Mouse (Mus musculus) 3T3-L1 (cell line): ENCODE results near the gene Mmp25.

Source experiments
- DNase-seq: peaks from one replicate; pipeline ENCODE4 v3.0.0-alpha.2; 2015; ENCODE audit warnings: low read depth, low spot score

Gene Mmp25

GRCm38 (mm10) chr17:23664556-23665021 is 19.5 kb upstream of the Mmp25 start:
- peak; percentile 72 for DNase-seq

- no peak for DNase-seq
These were observed 16.4 kb upstream of the Mmp25 start for GRCm38 (mm10) chr17:23661526-23661925.

DNA sequence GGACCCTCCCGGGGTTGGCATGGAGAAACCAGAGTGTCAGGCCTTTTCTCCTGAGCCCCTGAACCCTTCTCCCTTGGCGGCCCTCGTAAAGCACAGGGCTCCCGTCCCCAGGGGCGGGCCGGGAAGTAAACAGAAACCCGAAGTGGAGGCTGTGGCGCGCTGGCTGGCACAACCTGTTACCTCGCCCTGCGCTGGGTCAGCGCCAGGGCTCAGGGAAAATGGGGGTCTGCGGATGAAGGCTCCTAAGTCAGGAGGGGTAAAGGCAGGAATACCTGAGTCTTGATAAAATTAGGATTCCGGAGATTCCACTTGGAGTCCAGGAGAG is 15.8 kb upstream of the Mmp25 start:
- no peak for DNase-seq

DNA sequence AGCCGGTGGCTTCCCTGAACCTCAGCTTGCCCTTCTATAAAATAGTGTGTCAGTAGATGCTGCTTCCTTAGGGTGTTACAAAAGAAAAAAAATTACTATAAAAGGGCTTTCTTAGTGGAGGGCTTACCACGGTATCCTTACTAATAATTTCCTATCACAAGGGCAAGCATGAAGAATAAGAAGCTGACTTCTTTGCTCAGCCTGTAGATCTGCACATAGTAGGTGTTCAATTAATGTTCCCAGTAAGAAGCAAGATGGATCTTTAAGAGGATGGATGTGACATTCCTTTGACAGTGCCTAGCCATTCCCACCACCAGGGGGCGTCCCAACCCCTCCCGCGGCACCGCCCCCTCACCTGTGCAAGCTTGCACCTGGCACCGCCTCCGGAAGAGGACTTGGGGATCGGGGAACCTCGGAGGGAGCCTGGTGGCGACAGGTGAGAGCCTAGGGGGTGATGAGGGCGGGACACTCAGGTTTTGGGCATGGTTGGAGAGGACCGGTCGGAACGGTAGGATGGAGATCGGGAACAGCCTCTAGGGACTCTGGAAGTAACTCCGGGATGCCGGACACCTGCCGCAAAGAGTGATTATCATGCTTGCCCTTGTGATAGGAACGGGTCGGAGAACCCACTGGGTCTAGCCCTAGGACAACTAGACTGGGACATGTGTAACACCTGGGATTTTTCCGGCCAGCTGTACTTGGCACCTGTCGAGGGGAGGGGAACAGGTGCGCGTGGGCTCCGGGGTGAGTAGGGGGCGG is 15.2 kb upstream of the Mmp25 start, which contains the start of gene Bicdl2:
Gene Bicdl2 (plus strand): TSS at position 390 of the 759 bp plus-strand sequence.
- no peak for DNase-seq

DNA sequence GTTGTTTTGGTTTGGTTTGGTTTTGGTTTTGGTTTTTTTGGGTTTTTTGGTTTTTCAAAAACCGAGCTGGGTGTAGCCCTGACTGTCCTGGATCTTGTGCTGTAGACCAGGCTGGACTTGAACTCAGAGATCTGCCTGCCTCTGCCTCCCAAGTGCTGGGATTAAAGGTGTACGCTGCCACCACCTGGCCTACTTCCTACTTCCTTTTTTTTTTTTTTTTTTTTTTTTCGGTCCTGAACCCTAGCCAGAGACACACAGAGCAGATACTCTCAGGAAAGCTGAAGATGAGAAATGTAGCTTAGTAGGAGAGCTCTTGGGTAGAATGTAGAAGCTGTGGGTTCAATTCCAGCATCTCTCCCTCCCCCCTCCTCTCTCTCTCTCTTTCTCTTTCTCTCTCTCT is 13.4 kb upstream of the Mmp25 start:
- DNase-seq, result no peak

GRCm38 (mm10) chr17:23654410-23654809 is 9.3 kb upstream of the Mmp25 start:
- no peak for DNase-seq

DNA sequence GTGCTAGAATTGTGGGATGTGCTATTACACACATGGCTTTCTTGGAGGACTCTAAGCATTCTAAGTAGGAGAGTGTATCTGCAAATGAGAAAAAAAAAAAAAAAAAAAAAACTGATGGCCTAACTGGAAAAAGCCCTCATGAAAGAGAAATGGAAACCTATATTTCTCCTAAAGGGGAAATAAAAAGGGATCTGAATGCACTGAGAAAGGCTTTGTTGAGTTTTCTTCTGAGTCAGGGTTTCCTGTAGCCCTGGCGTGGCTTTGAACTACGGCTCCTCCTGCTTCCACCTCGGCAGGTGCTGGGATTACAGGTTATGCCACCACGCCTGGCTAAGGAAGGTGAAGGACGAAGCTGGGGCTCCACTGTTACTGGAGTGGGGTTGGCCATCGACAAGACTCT is 8.9 kb upstream of the Mmp25 start:
- no peak for DNase-seq

GRCm38 (mm10) chr17:23653324-23653723 is 8.2 kb upstream of the Mmp25 start:
- DNase-seq, result no peak

GRCm38 (mm10) chr17:23651363-23651762 is 6.3 kb upstream of the Mmp25 start:
- DNase-seq, result peak; percentile 55

DNA sequence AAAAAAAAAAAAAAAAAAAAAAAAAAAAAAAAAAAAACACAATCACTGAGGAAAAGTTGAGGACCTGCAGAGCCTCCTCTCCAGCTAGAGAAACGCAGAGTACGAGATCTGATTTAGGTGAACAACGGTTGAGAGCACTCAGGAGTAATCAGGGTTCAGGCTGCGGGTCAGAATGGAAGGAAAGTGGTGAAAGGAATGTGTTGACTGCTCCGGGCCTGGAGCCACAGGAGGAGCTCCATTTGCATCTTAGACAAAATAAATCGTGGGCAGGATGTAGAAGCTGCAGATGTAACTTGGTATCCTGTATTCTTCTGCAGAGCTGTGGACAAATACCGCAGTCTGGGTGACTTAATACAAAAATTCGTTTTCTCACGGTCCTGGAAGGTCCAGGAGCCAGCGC is 817 bp upstream of the Mmp25 start:
- DNase-seq, result no peak

DNA sequence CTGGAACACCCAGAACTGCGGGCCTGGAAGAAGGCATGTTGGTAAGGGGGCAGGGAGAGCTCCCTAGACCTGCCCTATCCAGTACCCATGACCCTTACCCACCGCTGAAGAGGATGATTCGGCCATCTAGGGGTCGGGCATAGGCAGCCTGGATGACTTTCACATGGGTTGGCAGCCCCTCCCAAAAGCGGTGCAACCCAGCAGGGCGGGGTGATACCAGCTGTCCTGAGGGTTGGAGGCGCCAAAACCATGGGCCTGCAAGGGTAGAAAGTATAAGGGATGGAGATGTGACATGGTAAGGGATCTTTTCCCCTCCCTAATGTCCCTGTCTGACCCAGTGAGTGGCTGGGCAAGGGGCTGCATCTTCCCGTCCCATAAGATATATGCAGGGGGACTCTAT is 13.8 kb downstream of the Mmp25 start:
- DNase-seq, result no peak

DNA sequence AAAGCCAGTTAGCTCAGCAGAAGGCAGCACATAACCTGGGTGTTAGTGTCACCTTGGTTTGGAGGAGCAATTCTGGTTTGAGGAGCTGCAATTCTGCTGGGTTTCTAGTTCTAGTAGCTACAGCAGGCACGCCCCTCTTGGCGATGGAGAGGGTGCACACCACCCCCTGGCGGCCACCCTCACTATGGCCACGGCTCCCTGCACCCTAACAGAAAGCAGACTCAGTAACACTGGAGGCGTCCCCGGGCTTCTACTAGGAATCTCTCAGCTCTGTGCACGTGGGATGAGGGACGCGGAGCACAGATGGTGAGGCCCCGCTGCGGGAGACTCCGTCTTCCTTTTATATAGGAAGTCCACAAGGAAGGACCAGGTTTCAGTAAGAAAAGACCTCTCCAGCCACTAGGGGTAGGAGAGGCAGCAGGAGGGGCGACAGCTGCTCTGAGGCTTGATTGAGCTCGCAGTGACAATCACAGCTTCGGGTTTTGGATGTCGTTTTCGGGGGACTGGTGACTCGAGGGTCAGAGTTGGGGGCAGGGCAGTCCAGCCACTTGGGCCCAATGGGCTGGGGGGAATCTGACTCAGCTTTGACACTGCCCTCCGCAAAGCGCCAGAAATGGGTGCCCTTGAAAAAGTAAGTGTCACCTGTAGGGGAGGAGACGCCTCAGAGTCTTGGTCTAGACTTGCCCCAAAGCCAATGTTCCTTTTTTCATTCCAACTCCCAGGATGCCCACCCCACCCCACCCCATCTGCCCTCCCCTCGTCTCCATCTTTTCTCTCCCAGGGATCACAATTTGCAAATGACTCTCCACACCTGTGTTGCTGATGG is 14.7 kb downstream of the Mmp25 start:
- peak; percentile 83 for DNase-seq

DNA sequence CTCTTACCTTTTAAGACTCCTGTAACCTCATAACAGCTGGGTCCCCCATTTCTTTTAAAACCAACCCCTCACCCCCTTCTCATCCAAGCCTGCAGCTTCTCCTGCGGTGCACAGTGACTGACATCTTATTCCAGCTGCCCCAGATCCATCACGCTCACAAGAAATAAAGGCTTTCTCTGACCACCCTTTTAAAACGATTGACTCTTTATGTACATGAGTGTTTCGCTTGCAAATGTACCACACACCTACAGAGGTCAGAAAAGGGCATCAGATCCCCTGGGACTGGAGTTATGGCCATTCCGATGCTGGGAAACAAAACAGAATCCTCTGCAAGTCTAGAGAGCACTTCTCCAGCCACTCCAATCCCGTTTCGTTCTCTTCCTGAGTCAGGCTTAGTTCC is 17.3 kb downstream of the Mmp25 start:
- DNase-seq, result no peak

- no peak for DNase-seq
These were observed 24.7 kb downstream of the Mmp25 start for GRCm38 (mm10) chr17:23620351-23620750.

- DNase-seq, result no peak
These were observed 28.0 kb downstream of the Mmp25 start for GRCm38 (mm10) chr17:23617087-23617486.

DNA sequence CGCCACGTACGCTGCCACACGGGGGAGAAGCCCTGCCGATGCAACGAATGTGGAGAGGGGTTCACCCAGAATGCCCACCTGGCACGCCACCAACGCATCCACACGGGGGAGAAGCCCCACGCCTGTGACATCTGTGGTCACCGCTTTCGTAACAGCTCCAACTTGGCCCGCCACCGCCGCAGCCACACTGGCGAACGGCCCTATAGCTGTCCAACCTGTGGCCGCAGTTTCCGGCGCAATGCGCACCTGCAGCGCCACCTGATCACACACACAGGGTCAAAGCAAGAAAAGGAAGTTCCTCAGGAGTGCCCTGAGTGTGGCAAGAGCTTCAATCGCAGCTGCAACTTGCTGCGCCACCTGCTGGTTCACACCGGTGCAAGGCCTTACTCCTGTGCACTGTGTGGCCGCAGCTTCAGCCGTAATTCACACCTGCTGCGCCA is 34.7 kb downstream of the Mmp25 start:
- DNase-seq, result peak; percentile 57

GRCm38 (mm10) chr17:23609612-23610011 is 35.5 kb downstream of the Mmp25 start:
- no peak for DNase-seq

DNA sequence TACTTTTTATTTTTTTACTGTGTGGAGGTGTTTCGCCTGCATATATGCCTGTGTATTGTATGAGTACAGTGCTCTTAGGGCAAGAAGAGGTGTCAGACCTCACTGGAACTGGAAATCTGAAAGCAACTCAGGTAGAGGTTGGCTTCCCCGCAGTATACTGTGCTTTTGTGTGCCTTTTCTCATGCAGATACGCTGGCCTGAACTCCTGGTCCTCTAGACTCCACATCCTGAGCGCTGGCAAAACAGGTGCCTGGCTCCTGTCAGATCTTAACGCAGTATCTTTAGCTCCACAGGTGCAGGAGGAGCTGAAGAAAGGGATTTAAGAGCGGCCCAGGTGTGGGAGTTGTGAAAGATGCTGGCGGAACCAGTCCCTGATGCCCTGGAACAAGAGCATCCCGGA is 39.9 kb downstream of the Mmp25 start:
- DNase-seq, result no peak

DNA sequence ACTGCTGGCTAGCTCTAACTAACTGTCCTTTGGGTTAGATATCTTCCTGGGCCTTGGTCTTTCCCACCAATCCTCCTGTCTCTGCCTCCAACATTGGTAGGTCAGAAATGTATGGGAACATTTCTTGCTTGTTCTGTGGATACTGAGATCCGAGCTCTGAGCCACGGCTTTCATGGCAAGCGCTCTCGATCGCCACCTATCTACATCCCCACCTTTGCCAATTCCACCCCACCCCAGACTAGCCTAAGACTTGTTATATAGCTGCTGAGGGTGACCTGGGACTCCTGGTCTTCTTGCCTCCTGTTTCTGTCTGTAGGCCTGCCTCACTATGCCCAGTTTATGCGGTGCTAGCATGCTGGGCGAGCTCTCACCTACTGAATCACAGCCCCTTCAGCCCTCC is 40.7 kb downstream of the Mmp25 start:
- no peak for DNase-seq

DNA sequence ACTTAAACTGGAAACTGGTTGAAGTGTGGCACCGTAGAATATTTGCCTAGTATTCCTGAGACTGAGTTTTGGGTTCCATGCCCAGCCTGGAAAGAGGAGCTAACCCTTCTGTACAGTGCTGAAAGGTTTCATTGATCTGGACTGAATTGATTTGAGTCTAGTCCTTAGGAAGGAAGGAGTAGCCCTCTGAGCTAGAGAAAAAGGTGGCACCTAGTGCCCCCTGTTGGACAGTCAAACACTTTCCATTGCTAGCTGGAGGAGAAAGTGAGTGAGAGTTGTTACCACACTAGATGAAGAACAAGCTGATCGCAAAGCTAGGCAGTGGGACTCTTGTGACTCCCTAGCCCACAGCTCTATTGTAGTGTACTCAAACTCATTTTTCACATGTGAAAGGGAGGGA is 41.5 kb downstream of the Mmp25 start:
- DNase-seq, result peak; percentile 70

- no peak for DNase-seq
These were observed 42.0 kb downstream of the Mmp25 start for GRCm38 (mm10) chr17:23603077-23603476.

- DNase-seq, result no peak
These were observed 43.1 kb downstream of the Mmp25 start for GRCm38 (mm10) chr17:23601836-23602585.
